Mouse (Mus musculus): ENCODE data around the gene Gadd45gip1.

Gene Gadd45gip1

DNA sequence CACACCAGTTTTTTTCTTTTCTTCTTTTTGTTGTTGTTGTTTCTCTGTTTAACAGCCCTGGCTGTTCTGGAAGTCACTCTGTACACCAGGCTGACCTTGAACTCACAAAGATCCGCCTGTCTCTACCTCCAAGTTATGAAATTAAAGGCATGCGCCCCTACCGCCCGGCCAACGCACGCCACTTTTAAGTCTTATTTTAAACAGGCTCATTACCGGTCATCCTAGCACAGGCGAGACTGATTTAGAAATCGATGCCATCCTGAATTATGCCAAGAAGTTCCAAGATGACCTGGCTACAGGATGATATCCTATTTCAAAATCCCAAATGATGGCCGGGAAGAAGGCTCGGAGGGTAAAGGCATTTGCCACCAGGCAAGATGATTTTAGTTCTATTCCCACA lies at the start of gene Gadd45gip1:
Gene Gadd45gip1 (plus strand): TSS at position 33 of the 400 bp plus-strand sequence.
- DNase-seq: peak; percentile 22

DNA sequence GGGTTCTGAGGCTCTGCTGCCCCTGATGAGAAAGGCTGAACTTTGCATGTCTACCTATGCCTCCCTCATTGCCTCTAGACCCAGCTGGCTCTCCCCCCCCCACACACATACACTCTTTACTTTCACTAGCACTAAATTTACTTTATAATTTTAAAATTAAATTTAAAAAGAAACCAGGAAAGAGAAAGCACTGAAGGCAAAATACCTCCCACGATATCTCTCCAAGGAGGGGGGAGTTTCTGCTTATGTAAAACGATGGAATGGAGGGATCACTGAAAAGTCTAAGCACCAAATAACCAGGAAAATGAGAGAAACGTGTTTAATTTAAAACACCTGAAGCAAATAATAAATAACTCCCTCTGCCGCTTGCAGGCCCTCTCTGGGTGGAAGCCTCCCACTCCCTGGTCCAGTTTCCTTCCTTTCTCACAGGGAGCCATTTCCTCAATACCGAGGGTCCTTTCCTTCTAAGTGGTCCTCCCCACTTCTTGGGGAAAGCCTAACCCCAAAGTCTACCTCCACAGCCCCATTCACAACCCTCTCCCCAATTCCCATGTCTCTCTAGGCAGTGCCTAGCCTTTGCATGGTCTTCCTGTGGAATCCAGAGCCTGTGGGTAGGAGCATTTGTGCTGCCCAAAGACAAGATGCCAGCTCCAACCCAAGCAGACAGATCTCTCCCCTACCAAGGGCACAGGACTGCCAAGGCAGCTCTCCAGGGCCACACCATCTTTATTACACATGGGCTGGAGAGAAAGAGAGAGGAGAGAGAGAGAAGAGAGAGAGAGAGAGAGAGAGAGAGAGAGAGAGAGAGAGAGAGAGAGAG lies 49.4 kb upstream of the Gadd45gip1 start:
- no peak for DNase-seq

DNA sequence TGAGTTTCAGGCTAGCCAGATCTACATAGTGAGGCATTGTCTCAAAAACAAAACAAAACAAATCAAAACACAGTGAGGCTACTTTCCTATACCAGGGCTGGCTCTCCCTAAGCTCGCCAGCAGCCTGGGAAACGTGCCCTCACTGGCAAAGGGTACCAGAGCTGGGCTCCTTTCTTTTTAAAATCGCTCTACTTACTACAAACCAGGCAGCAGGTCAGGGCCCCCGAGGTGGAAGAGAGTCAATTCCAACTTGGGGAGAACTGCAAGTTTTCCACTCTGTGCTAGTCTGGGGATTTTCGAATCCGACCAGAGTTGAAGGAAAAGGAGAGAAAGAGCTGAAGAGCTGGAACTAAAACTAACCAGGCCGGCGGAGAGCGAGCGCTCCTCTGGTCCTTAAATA lies 48.6 kb upstream of the Gadd45gip1 start:
- DNase-seq: no peak

DNA sequence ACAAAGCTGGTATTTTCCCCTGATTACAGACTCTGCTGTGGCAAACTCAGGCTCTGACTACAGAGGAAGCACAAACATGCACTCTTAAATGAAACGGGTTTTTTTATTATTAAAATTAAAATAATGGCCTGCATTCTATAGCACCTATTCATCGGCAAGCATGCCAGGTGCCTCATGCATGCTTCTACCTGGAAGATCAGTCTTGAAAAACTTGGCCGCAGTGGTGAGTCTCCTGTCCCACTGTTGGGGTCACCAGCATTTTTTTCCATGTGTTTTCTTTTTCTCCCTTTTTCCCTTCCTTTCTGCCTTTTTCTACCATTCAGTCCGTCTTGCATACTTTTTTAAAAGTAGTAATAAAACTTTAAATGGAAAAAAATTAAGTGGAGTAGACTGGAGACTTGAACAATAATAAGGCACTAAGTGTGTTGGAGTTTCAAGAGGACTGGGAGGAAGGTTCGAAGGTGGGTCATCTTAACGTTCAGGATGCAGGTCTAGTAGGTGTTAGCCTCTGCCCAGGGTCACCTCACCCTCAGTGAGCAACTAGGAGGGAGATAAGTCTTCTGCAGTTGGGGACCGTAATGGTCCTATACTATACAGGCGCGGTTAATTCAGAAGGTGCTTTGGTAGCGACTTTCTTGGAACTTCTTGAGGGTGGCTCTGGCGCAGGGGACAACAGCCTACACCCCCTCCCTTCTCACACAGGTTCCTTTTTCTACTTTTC lies 48.0 kb upstream of the Gadd45gip1 start:
- no peak for DNase-seq

DNA sequence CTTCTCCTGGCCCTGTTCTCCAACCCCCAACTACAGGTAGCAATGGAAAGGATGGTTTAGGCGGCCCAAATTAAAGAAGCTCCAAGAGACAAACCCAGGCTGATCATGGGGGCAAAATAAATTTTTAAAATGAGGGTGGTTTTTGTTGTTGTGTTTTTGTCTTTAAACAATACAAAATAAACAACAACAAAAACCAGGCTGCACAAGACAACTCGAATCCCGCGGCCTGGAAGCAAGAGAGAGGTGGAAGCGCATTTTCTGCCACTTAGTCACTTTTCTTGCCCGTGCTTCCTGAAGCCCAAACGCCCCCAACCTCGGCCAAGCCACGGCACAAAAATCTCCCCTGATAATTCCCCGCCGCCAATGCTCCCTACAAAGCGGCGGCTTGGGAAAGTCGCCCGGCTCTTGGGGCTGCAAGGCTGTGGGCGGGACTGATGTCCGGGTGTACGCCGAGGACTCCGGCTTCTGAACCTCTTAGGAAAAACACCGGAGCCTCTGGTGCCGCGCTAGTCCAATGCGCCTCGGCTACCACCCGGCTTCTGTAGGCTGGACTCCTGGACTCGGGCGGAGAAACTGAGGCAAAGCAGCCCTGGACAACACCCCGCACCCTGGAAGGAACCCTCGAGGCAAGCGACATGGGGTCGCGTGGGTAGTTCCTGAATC lies 47.3 kb upstream of the Gadd45gip1 start:
- DNase-seq: no peak

DNA sequence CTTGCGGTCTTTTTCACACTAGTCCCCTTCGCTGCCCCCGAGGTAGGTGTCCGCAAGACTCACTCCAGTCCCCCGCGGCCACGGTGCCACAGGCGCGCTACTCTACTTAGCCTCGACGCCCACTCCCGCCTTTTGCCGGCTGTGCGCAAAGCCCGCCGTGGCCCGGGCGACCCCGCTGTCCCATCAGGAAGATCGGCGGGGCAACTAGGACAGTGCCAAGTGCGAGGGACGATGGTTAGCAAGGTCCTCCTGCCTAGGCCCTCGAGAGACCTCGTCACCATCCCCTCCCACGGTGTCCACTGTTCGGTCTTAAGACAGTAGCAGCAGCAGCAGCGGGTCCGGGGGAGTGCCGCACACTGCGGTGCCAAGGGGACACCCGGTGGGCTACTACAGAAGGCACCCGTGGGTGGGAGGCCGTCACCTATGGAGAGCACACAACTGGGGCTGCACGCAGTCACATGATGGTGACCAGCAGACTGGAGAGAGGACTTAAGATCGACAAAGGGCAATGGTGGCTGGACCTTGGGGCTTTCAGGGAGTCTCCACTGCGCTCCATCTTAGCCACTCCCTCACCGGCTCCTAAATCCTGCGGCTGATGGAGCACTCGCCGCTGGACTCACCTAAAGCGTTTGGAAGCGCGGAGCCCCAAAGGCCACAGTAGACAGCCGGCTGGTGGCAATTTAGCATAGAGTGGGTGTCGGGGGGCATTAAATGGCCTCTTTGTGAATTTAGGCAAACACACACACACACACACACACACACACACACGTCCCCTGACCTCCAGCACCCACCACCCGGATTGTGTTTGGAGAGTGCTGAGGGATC lies 46.4 kb upstream of the Gadd45gip1 start:
- DNase-seq: no peak

DNA sequence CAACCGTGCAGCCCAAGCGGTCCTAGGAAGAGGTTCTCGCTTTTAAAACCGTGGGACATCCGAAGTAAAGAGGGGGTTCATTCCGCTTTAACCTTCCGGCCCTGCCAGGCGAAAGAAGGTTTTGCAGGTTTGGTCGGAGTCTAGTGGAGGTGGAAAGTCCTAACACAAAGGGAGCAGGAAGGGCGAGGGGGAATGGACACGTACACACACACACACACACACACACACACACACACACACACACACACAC lies 45.9 kb upstream of the Gadd45gip1 start:
- DNase-seq: no peak

DNA sequence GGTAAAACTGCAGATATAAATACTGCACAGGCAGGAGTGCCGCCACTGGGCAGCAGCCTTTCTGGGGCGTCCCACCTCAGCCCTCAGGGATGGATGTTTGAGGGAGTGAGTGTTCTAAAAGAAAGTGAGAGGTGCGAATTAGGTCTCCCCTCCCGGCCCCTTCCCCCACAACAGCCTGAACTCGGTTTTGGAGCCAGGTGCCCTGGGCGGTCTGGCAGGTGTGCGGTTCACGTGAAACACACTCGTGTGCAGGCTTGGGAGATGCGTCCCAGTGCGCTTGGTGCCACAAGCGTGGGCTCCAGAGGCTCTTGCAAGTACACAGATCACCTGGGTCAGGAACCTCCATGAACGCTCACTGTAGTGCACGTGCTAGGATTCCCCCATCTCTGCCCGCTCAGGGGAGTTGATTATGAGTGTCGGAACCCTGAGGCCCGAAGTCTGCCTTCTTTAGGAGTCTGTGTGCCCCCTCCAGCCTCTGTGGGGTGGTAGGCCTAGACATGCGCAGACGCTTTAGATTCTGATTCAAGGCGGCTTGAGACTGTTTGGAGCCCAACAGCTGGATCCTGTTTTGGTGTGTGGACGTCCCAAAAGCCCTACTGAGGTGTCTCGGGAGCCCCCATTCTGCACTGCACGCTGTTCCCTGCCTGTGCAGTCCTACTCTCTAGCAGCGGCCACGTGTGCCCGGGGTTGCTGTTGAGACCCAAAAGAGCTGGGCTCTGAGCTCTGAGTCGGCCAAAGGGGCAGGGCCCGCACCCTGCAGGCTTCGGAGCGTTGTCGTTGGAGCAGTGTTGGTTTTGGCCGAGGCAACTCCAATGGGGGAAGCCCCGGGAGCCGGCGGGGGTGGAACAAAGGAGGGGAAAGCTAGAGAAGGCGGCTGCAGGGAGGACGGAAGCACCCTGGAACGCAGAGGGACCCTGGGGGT lies 45.3 kb upstream of the Gadd45gip1 start:
- peak; percentile 74 for DNase-seq

DNA sequence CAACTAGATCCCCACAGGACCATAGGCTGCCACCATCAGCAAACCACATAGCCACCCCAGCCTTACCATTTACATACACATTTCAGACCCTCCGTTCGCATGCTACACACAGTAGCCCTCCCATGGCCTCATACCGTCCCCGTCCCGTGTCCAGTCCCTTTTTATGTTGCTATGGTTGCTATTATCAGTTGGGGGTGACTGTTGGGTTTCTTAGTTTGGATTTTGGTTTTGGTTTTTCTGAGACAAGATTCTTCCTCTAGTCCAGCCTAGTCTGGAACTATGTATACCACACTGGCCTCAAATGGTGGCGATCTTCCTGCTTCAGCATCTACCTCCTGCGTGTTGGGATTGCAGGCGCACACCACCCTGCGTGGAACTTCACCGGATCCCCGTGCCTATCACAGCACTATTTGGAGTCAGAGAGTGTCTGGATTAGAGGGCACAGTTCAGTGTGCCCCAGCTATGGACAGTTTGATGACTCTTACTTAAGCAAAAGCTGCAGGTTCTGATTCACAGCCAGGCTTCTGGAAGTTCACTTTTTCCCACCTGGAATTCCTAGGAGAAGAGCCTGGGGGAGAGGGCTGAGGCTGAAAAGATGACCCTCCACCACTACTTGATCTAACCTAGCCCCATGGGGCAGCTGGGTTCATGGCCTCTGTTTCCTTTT lies 44.4 kb upstream of the Gadd45gip1 start:
- no peak for DNase-seq

DNA sequence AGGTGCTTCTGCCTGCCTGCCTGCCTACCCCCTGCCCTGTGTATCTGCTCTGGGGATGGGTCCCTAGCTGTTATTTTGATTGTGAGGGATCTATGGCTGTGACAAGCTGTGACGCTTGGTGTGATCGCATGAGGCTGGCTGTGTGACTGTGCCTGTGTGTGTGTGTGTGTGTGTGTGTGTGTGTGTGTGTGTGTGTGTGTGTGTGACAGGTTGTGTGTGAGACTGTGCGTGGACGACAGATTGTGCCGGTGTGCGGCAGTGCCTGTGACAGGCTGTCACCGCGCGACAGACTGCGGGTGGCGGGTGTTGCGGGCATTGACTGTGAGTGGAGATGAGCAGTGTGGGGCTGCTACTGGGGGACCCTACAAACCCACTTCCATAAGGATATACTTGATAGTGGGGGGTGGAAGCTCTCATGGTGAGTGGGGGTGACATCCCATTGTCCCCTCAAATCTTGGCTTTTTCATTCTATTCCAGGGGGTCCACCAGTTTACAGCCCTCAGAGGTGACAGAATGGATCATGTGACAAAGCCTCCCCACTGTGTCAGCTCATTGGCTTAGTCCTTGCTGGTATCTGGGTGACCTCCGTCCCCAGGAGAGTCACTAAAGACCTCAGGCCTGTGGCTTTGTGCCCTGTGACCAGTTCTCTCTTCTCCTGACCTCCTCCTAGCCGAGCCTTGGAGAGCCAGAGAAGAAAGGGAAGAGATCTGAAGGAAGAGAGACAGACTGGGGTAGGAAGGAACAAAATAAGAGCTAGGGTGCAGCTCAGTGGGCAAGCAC lies 43.6 kb upstream of the Gadd45gip1 start:
- DNase-seq: no peak

DNA sequence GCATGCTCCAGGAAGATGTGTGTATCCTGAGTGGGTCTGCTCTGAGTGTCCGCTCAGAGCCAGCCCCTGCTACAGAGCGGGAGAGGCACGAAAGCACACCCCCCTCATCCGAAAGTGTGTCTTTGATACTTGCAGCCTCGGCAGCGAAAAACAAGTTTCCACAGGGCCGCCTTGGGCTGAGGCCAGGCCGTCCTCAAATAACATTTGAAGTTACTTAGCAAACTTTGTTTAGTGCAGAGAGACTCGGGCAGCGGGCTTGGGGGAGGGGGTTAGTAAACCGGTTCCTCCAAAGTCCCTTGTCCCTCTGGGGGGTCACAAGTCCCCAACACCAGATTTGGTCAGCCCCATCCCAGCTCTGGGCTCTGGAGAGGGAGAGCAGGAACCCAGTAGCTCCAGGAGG lies 42.4 kb upstream of the Gadd45gip1 start:
- peak; percentile 86 for DNase-seq

DNA sequence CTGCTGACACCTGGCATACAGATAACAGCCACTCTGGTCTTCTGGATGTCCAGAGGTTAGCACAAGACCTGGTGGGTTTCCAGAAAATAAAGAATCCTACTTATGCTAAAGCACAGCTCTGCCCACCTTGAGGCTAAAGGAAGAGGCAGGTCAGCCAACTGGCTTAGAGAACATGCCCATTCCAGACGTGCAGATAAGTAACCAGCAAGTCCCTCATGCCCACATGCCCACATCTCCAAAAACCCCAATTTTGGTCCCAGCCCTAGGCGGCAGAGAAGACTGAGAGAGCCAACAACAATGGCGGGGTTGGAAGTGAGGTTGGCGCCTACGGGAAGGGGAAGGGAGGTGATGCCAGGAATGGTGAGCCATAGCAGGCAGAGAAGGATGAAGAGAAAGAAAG lies 42.0 kb upstream of the Gadd45gip1 start:
- no peak for DNase-seq

DNA sequence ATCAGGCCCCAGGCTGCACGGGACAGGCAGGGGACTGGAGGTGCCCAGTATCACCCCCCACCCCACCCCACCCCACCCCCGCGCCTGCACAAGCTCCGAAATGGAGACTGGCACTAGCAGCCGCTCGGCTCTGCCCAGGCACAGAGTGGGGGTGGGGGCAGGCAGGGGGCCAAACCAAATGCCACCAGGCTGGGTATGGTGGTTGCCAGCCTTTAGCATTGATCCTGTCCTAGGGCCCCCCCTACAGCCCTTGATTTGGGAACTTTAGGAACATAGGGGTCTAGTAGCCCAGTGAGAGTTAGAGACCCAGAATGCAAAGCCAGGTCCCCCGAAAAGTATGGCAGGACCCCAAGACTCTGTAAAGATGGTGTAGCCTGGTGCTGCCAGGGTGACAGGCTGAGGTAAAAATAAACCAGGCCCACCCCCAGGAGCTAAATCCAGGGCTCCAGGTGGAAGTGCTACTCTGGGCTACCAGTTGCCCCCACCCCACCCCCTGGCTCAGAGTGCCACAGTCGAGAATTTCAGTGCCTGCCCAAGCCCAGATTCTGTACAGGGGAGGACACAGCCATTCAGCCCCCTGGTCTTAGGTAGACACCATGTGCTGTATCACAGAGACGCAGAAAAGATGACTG lies 41.4 kb upstream of the Gadd45gip1 start:
- no peak for DNase-seq

DNA sequence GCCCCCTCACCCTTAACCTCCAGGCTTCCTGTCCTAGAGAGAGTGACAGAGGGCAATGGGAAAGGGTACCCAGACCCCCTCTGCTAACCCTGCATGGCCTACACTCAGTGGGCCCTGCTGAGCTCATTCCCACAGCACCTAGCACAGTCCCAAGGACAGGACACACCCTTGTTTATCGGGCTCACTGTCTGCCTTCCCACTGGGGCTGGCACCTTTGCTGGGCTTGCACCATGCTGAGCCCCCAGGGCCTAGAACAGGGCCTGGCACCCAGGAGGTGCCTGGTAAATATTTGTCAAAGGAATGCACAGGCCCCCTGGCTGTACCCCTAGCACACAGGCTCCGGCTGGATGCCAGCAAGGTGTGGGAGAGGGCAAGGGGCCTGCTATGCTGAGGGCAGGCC lies 40.8 kb upstream of the Gadd45gip1 start:
- DNase-seq: no peak

DNA sequence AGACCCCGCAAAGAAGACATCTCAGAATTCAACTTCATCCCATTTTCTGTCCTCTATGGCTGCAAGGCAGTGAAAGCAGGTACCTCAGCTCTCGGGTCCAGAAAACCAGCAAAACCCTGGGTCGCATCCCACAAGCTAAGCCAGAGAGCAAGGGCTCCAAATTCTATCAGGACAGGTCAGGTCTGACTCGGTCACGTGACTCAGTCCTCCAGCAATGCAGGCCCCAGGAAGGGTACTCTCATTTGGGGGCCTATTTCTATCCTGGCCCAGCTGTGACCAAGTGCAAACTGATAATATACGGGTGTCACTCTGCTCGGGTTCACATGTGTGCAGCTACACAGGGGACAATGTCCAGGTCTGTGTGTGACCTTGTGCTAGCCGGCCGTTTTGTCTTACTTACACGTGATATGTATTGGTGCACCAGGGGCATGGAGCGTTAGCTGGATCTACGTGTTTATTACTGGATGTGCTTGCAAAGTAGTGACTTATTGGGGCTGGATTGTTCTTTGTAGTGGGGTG lies 38.8 kb upstream of the Gadd45gip1 start:
- no peak for DNase-seq

DNA sequence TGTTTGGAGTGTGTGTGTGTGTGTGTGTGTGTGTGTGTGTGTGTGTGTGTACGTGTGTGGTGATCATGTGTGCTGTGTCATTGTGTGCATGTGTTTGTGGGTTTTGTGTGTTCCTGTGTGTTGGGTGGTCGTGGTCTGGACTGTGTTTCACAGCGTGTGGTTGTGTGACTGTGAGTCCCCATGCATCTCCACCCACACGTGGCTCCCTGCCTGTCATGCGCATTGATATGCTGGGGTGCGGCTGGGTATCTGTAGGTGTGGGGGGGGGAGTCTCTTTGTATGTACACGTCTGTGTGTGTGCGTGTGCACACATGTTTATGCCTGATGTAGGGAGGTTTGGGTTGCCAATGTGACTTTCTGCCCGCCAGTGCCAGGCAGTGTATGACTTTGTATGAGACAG lies 38.2 kb upstream of the Gadd45gip1 start:
- no peak for DNase-seq

DNA sequence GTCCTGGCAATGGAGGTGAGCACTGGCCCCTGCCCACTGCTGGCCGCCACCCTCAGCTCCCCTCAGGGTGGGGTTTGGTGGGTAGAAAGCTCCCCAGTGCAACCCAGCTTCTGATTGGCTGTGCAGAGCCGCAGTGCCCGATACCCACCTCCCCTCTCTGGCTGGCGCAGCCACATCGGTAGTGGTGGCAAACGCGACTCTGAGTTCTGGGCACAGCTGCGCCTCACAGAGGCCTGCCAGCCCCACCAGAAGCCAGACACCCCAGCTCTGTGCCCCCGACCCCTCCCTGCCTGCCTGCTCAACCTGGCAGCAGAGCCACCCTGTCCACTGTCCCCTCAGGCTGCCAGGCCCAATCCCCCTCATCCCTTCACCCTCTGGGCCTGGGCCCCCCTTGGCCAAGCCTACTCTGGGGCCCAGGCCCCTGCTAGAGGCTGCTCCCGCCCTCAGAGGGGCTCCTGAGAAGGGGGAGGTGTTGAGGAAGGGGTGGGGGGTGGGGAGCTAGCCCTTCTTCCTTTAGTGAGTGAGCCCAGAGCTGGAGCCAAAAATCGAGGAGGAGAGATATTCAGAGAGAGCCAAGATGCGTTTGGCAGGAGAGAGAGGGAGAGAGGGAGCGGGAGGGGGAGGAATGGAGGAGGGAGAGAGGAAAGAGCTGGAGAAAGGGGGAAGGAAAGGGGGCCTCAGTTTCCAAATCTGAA lies 37.4 kb upstream of the Gadd45gip1 start:
- DNase-seq: no peak

DNA sequence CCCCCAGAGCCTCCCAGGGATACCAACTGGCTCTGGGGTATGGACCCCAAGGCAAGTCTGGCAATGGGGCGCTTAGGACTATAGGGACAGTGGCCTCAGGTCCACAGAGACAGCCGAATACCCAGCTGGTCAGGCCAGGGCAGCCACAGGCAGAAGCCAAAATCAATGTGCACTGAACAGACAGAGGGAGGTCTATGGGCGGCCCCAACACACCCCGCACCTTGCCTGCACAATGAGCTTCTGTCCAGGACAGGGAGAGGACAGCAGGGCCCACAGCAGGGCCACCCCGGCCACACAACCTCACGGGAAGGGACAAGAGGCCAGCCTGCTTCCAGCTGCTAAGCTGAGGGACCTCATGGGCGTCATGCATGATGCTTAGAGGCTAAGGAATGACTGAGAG lies 36.8 kb upstream of the Gadd45gip1 start:
- DNase-seq: no peak

DNA sequence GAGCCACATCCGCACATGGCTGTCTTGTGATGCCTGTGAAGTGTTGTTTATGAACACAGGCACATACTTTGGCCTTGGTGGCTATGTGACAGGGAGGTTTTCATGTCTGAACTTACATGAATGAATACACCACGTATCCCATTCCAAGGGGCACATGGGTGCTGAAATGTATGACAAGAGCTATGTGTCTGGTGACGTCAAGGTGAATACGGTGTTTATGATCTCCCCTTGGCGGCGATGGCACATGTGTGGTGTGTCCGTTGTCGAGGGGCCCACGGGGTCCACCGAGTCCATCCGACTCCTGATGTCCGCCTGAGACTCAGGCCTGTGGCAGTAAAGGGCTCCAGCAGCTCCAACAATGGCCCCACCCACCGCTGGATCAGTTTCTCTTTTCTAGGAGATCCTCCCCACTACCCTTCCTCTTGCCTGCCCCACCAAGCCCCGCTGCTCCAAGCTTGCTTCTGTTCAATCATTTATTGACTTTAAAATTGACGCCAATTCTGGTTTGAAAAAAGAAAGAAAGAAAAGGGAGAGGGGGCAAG lies 34.0 kb upstream of the Gadd45gip1 start:
- DNase-seq: no peak

Data from lung, postnatal 14 days (tissue).